Mouse (Mus musculus) naive thymus-derived CD4-positive, alpha-beta T cell, adult 2 months (primary cell): ENCODE results near the gene Dnmt3c.

ENCODE experiments used
- DNase-seq: peaks from one replicate; pipeline ENCODE4 v3.0.0-alpha.2; 2011; ENCODE audit warnings: low read depth

Gene Dnmt3c

GRCm38 (mm10) chr2:153723098-153723497, 26.6 kb downstream of the Dnmt3c start:
- DNase-seq = no peak

GRCm38 (mm10) chr2:153724424-153724823, 28.0 kb downstream of the Dnmt3c start:
- no peak for DNase-seq

- no peak for DNase-seq
Observed at GRCm38 (mm10) chr2:153724871-153725270, 28.4 kb downstream of the Dnmt3c start.

- no peak for DNase-seq
Observed at GRCm38 (mm10) chr2:153725291-153725690, 28.8 kb downstream of the Dnmt3c start.

- no peak for DNase-seq
Observed at GRCm38 (mm10) chr2:153734033-153734432, 37.6 kb downstream of the Dnmt3c start.

GRCm38 (mm10) chr2:153740500-153741436, 44.3 kb downstream of the Dnmt3c start, which contains the start of gene Mapre1:
Gene Mapre1, plus strand, starts transcription at chr2:153741274.
- peak; percentile 99 for DNase-seq

GRCm38 (mm10) chr2:153741437-153742065, 45.1 kb downstream of the Dnmt3c start:
- DNase-seq = no peak

- DNase-seq = no peak
Observed at GRCm38 (mm10) chr2:153747994-153748393, 51.5 kb downstream of the Dnmt3c start.

- DNase-seq = no peak
Observed at GRCm38 (mm10) chr2:153750363-153750762, 53.9 kb downstream of the Dnmt3c start.

- no peak for DNase-seq
Observed at GRCm38 (mm10) chr2:153762121-153762520, 65.7 kb downstream of the Dnmt3c start.

GRCm38 (mm10) chr2:153767484-153767883, 71.0 kb downstream of the Dnmt3c start:
- no peak for DNase-seq

- DNase-seq = no peak
Observed at GRCm38 (mm10) chr2:153768881-153769280, 72.4 kb downstream of the Dnmt3c start.

- DNase-seq = no peak
Observed at GRCm38 (mm10) chr2:153772950-153773349, 76.5 kb downstream of the Dnmt3c start.

GRCm38 (mm10) chr2:153775472-153775871, 79.0 kb downstream of the Dnmt3c start:
- DNase-seq = no peak

GRCm38 (mm10) chr2:153778638-153779362, 82.3 kb downstream of the Dnmt3c start:
- peak; percentile 73 for DNase-seq
